Mouse (Mus musculus) left cerebral cortex, postnatal 25 days (tissue): ENCODE results near the gene Phc3. TPM values are rescaled to one million over a fixed set of nuclear protein-coding genes. Genes with fewer than 3 reads are reported as not detected.

Experiments used
- DNase-seq, 2 experiments: peaks; one replicate each; pipeline ENCODE4 v3.0.0; 2022; ENCODE audit warnings: low spot score in 2 of 2, mixed read lengths in 1 of 2
- intact Hi-C: fragments of 180-260 bp; cut with DNase I; formaldehyde crosslinking; loops from one replicate; pipeline ENCODE4 v1.15.1; 2025
- total RNA-seq, 2 experiments: library from RNA; stranded (reverse); gene quantifications; 2 replicates each; pipeline ENCODE4 v1.2.3; 2021

Phc3 gene
- total RNA-seq, 2 experiments from 2014 or later, result 35.5 to 38.8 TPM

GRCm38 (mm10) chr3:30982924-30983536, 13.8 kb upstream of the Phc3 start:
- DNase-seq, result no peak
- intact Hi-C loops, result no loop called here

GRCm38 (mm10) chr3:30981616-30982380, 12.6 kb upstream of the Phc3 start:
- intact Hi-C loops, result no loop called here
- DNase-seq, result no peak

- intact Hi-C loops, result no loop called here
- no peak for DNase-seq
These were observed 7.9 kb upstream of the Phc3 start for GRCm38 (mm10) chr3:30976991-30977603.

- peak; percentile 30 to 39 for DNase-seq
- intact Hi-C loops, result no loop called here
These were observed 6.0 kb upstream of the Phc3 start for GRCm38 (mm10) chr3:30975102-30975754.

- DNase-seq, result peak; percentile 48 to 58
- intact Hi-C loops, result loop anchor here (2.0 to 10.0 kb wide), 2 partner anchors 28 to 166 kb away; no protein-coding TSS in a partner anchor
These were observed 603 bp downstream of the Phc3 start for GRCm38 (mm10) chr3:30968531-30969092.

- intact Hi-C loops, result loop anchor here (10.0 kb wide), 1 partner anchor 169 kb away; no protein-coding TSS in a partner anchor
- DNase-seq, result no peak
These were observed 3.6 kb downstream of the Phc3 start for GRCm38 (mm10) chr3:30965644-30966043.

GRCm38 (mm10) chr3:30964216-30964615, 5.0 kb downstream of the Phc3 start:
- intact Hi-C loops, result loop anchor here (10.0 kb wide), 1 partner anchor 171 kb away; no protein-coding TSS in a partner anchor
- DNase-seq, result no peak

GRCm38 (mm10) chr3:30963100-30963499, 6.1 kb downstream of the Phc3 start:
- no peak for DNase-seq
- intact Hi-C loops, result loop anchor here (10.0 kb wide), 1 partner anchor 172 kb away; no protein-coding TSS in a partner anchor

- intact Hi-C loops, result loop anchor here (10.0 kb wide), 2 partner anchors 175 to 355 kb away; partner anchors contain the start of gene Mynn
- no peak for DNase-seq
These were observed 9.1 kb downstream of the Phc3 start for GRCm38 (mm10) chr3:30959868-30960831.

- intact Hi-C loops, result loop anchor here (10.0 kb wide), 1 partner anchor 354 kb away; the partner anchor contains the start of gene Mynn
- no peak for DNase-seq
These were observed 10.5 kb downstream of the Phc3 start for GRCm38 (mm10) chr3:30958709-30959108.

- intact Hi-C loops, result loop anchor here (10.0 kb wide), 1 partner anchor 352 kb away; the partner anchor contains the start of gene Mynn
- DNase-seq, result no peak
These were observed 12.9 kb downstream of the Phc3 start for GRCm38 (mm10) chr3:30956327-30956726.

GRCm38 (mm10) chr3:30952273-30953070, 16.7 kb downstream of the Phc3 start:
- no peak for DNase-seq
- intact Hi-C loops, result loop anchor here (10.0 kb wide), 1 partner anchor 348 kb away; the partner anchor contains the start of gene Mynn

GRCm38 (mm10) chr3:30951652-30952051, 17.6 kb downstream of the Phc3 start:
- intact Hi-C loops, result loop anchor here (10.0 kb wide), 1 partner anchor 347 kb away; the partner anchor contains the start of gene Mynn
- DNase-seq, result peak in 1 of 2 experiments; percentile 58

GRCm38 (mm10) chr3:30934384-30934783, 34.8 kb downstream of the Phc3 start:
- intact Hi-C loops, result no loop called here
- DNase-seq, result no peak

GRCm38 (mm10) chr3:30929828-30930227, 39.4 kb downstream of the Phc3 start:
- no peak for DNase-seq
- intact Hi-C loops, result no loop called here

- DNase-seq, result no peak
- intact Hi-C loops, result no loop called here
These were observed 41.6 kb downstream of the Phc3 start for GRCm38 (mm10) chr3:30927664-30928063.

- DNase-seq, result no peak
- intact Hi-C loops, result no loop called here
These were observed 52.1 kb downstream of the Phc3 start for GRCm38 (mm10) chr3:30917160-30917559.
